In genomic region chr19:46701156-46701555, GRCm38 (mm10) we compare ENCODE assay signal across 32 mouse cellular contexts. TPM values are rescaled to one million over a fixed set of nuclear protein-coding genes. Genes with fewer than 3 reads are reported as not detected.
DNase-seq lines count a peak whose midpoint lies in the region; ATAC-seq and TF ChIP-seq lines count a peak whose summit lies in the region.
"Had no signal": no experiment of that assay in that cellular context is flagged by ENCODE, and none has a peak within 500 bp of the region (broad histone marks: within the 10 kb centered on the region; RNA-seq: fewer than 3 reads in every experiment).

No protein-coding gene starts in this region.

- ATAC-seq in kidney, embryonic 14.5 days (ENCODE audit: low FRiP score, low TSS enrichment), result no peak
- ATAC-seq: forebrain, embryonic 15.5 days; Patski had no signal

- no peak overlapping the region for H3K9ac ChIP-seq in kidney, embryonic 14.5 days (ENCODE audit: low read depth, low read length)
- H3K9ac ChIP-seq: embryonic facial prominence, embryonic 13.5 days; forebrain, embryonic 12.5 days; forebrain, embryonic 15.5 days; heart, embryonic 12.5 days; heart, embryonic 15.5 days; hindbrain, embryonic 13.5 days had no signal

- TF ChIP-seq CTCF in testis, adult 2 months (IDR thresholded peaks at IDR 0.05; ENCODE audit: control insufficient read depth, insufficient read depth, insufficient replicate concordance, low read depth, low read length), result no peak

- no peak overlapping the region for H3K4me2 ChIP-seq in kidney, embryonic 14.5 days (replicated peaks; ENCODE audit: low read depth, low read length)
- H3K4me2 ChIP-seq: embryonic facial prominence, embryonic 13.5 days; forebrain, embryonic 12.5 days; forebrain, embryonic 15.5 days; heart, embryonic 12.5 days; heart, embryonic 15.5 days; hindbrain, embryonic 13.5 days had no signal

- intact Hi-C loops in left cerebral cortex, postnatal 14 days (cut with DNase I), result no loop called here

- no peaks in the 10 kb centered on the region for H3K27me3 ChIP-seq in kidney, embryonic 14.5 days (ENCODE audit: control insufficient read depth, insufficient read depth, low read length)
- no peaks in the 10 kb centered on the region for H3K27me3 ChIP-seq in testis, adult 2 months (ENCODE audit: control insufficient read depth, insufficient read depth, low read length)
- H3K27me3 ChIP-seq: forebrain, embryonic 15.5 days; heart, embryonic 12.5 days; heart, embryonic 15.5 days had no signal

- H3K4me1 ChIP-seq in kidney, embryonic 14.5 days (ENCODE audit: control insufficient read depth, insufficient read depth, low read length), result no peaks in the 10 kb centered on the region
- H3K4me1 ChIP-seq in testis, adult 2 months (ENCODE audit: control insufficient read depth, insufficient read depth, low read length), result peaks cover 11% of the 10 kb centered on the region
- H3K4me1 ChIP-seq: forebrain, embryonic 12.5 days; forebrain, embryonic 15.5 days; heart, embryonic 12.5 days; hindbrain, embryonic 13.5 days had no signal

- H3K9me3 ChIP-seq in kidney, embryonic 14.5 days (ENCODE audit: control insufficient read depth, low read length), result no peaks in the 10 kb centered on the region
- H3K9me3 ChIP-seq: embryonic facial prominence, embryonic 10.5 days; embryonic facial prominence, embryonic 13.5 days; forebrain, embryonic 12.5 days; forebrain, embryonic 15.5 days; G1E; heart, embryonic 12.5 days; heart, embryonic 15.5 days; hindbrain, embryonic 10.5 days; hindbrain, embryonic 13.5 days had no signal

- peak; percentile 27 for DNase-seq in kidney, adult 11 months
- DNase-seq in kidney, adult 8-10 months, result peak; percentile 29 to 57
- no peak for DNase-seq in kidney, postnatal 10 days
- no peak for DNase-seq in testis, postnatal 14 days (ENCODE audit: low spot score)
- DNase-seq in left cerebral cortex, postnatal 14 days (ENCODE audit: low spot score in 2 of 2), result no peak
- no peak for DNase-seq in lung, postnatal 10 days
- DNase-seq: adrenal gland, adult 2 months; adrenal gland, postnatal 14 days; cerebellum, adult 11 months; cerebellum, adult 2 months; cerebellum, adult 9-11 months; cerebellum, postnatal 36 days; embryo, embryonic 11 days; gastrocnemius, postnatal 25 days; heart, adult 18-20 months; heart, postnatal 10 days; heart, postnatal 36 days had no signal

- H3K4me3 ChIP-seq in kidney, embryonic 14.5 days (ENCODE audit: low read length), result no peak overlapping the region
- H3K4me3 ChIP-seq in testis, adult 2 months (ENCODE audit: control insufficient read depth, low read depth, low read length), result peak overlapping the region; percentile 85
- H3K4me3 ChIP-seq: embryonic facial prominence, embryonic 10.5 days; embryonic facial prominence, embryonic 13.5 days; erythroblast, embryonic 14.5 days; forebrain, embryonic 12.5 days; forebrain, embryonic 15.5 days; heart, embryonic 12.5 days; heart, embryonic 15.5 days; hindbrain, embryonic 10.5 days; hindbrain, embryonic 13.5 days had no signal

- no peak overlapping the region for H3K27ac ChIP-seq in kidney, embryonic 14.5 days (ENCODE audit: low read depth, low read length)
- H3K27ac ChIP-seq in testis, adult 2 months (ENCODE audit: control insufficient read depth, insufficient read depth, low read depth, low read length), result peak overlapping the region; percentile 89
- H3K27ac ChIP-seq: embryonic facial prominence, embryonic 10.5 days; embryonic facial prominence, embryonic 13.5 days; forebrain, embryonic 12.5 days; forebrain, embryonic 15.5 days; heart, embryonic 15.5 days; hindbrain, embryonic 10.5 days; hindbrain, embryonic 13.5 days had no signal

- no peaks in the 10 kb centered on the region for H3K36me3 ChIP-seq in kidney, embryonic 14.5 days (ENCODE audit: control insufficient read depth, insufficient read depth, low read length)
- peaks cover 1% of the 10 kb centered on the region; the same call in 1 of the 2 replicates for H3K36me3 ChIP-seq in testis, adult 2 months (ENCODE audit: control insufficient read depth, insufficient read depth, low read length)
- H3K36me3 ChIP-seq: forebrain, embryonic 15.5 days; heart, embryonic 15.5 days had no signal

- WGBS in kidney, embryonic 14.5 days, result 78% methylated on average over 9 of the region's 9 CpGs

- TF ChIP-seq POLR2A in testis, adult 2 months (IDR thresholded peaks at IDR 0.05; ENCODE audit: control insufficient read depth, low read depth, low read length), result peak; percentile 58; the same call in 1 of the 2 replicates

RNA-seq across cellular contexts. Expression of gene As3mt, which starts 6.1 kb away (rescaled TPM):
- 32.1 and 39.0 TPM in 2 replicates for polyA plus RNA-seq in kidney, embryonic 14.5 days (2014; fragmentation: Nextera tagmentation; extraction: Ambion mirVana)
- 9.8 and 12.1 TPM in 2 replicates for polyA plus RNA-seq in testis, adult 2 months (2012; rRNA removed)
- total RNA-seq in left cerebral cortex, postnatal 14 days (2021), result 10 to 100 TPM; 16.8 to 18.4 TPM
- polyA plus RNA-seq: G1E had no signal

RNA-seq across cellular contexts. Expression of gene Borcs7, which starts 11.4 kb away (rescaled TPM):
- 19.9 and 20.1 TPM in 2 replicates for polyA plus RNA-seq in kidney, embryonic 14.5 days (2014; fragmentation: Nextera tagmentation; extraction: Ambion mirVana)
- polyA plus RNA-seq in testis, adult 2 months (2012; rRNA removed), result 3.8 and 4.2 TPM in 2 replicates
- total RNA-seq in left cerebral cortex, postnatal 14 days (2021), result 10 to 100 TPM; 21.6 to 22.3 TPM

RNA-seq across cellular contexts. Expression of gene Cyp17a1, which starts 28.2 kb away (rescaled TPM):
- not detected in 2 replicates for polyA plus RNA-seq in kidney, embryonic 14.5 days (2014; fragmentation: Nextera tagmentation; extraction: Ambion mirVana)
- polyA plus RNA-seq in testis, adult 2 months (2012; rRNA removed), result 174 and 209 TPM in 2 replicates
- not detected for total RNA-seq in left cerebral cortex, postnatal 14 days (2021)
- total RNA-seq: gastrocnemius, adult 8-10 months; gastrocnemius, postnatal 25 days; heart, adult 18-20 months; heart, postnatal 10 days; heart, postnatal 36 days had no signal
- polyA plus RNA-seq: cortical plate, adult 2 months; embryonic facial prominence, embryonic 10.5 days; embryonic facial prominence, embryonic 13.5 days; erythroblast, embryonic 14.5 days; forebrain, embryonic 12.5 days; forebrain, embryonic 15.5 days; G1E; hindbrain, embryonic 10.5 days; hindbrain, embryonic 13.5 days; Patski had no signal

Comparison
In these comparisons a context has a peak if more than half of its experiments do, and no peak if none do; other contexts are left out.
1. DNase-seq: peak in kidney, adult 11 months (single experiment) and kidney, adult 8-10 months (2 of 2); none in kidney, postnatal 10 days (single experiment), testis, postnatal 14 days (single experiment), left cerebral cortex, postnatal 14 days (0 of 2) and lung, postnatal 10 days (single experiment).
2. RNA of gene Cyp17a1, which starts 28.2 kb away (polyA plus RNA-seq): 174 to 209 TPM in testis, adult 2 months; not detected in kidney, embryonic 14.5 days; every median in the first group is over 100 times any median in the second.